Mouse (Mus musculus) liver, embryonic 14.5 days (tissue): Measurements from ENCODE around the gene Chchd4.

Experiments used
- CTCF ChIP-seq: IDR thresholded peaks from 2 replicates; pipeline ENCODE4 v1.5.1; 2016; ENCODE audit warnings: antibody characterized with exemption, low read depth, control low read depth
- EP300 ChIP-seq: IDR thresholded peaks from 2 replicates; pipeline ENCODE4 v1.6.1; 2016; ENCODE audit warnings: antibody characterized with exemption, low read depth

DNA sequence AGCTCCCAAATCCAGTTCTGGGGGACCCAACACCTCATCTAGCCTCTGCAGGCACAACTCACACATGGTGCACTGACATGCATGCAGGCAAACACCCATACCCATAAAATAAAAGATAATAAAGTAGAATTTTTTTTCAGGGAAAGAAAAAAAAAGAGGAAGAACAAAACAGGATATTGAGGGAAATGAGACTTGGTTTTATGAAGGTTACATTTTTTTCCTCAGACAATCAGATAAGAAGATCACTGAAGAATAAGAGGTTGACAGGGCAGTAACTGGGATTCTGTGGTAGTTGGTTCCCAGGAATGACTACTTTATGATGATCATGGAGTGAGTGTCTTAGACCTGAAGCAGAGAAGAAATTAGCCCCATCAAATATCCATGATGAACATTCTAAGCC, 40.8 kb upstream of the Chchd4 start:
- TF ChIP-seq CTCF (no peak), EP300 (no peak)
